Mouse (Mus musculus) bone marrow macrophage, adult 2 months (primary cell): Measurements from ENCODE around the gene Sh3bgrl. TPM values are rescaled to one million over a fixed set of nuclear protein-coding genes. Genes with fewer than 3 reads are reported as not detected.
A peak's percentile ranks its signal among the peaks of the same experiment; 100 is the strongest.

Source experiments
- H3K27ac ChIP-seq: 2 replicates; pipeline ENCODE4 v1.5.1; 2012; ENCODE audit warnings: low read depth, low read length; ENCODE audit not compliant: insufficient read depth
- H3K4me1 ChIP-seq: 2 replicates; pipeline ENCODE4 v1.6.1; 2012; ENCODE audit warnings: low read length; ENCODE audit not compliant: control insufficient read depth, insufficient read depth
- H3K4me3 ChIP-seq: 2 replicates; pipeline ENCODE4 v1.5.1; 2012; ENCODE audit warnings: mild to moderate bottlenecking, low read length, moderate library complexity; ENCODE audit not compliant: insufficient read depth
- CTCF ChIP-seq: IDR thresholded peaks from 2 replicates; pipeline ENCODE4 v1.5.1; 2012; ENCODE audit warnings: low read depth, mild to moderate bottlenecking, low read length, moderate library complexity
- POLR2A ChIP-seq: IDR thresholded peaks from 2 replicates; pipeline ENCODE4 v1.6.1; 2012; ENCODE audit warnings: mild to moderate bottlenecking, low read depth, low read length, borderline replicate concordance
- polyA plus RNA-seq: library from polyadenylated mRNA; stranded (reverse); fragments of >200 nt; gene quantifications from 2 replicates; pipeline ENCODE4 v1.2.4, GENCODE M21; 2012; ENCODE audit not compliant: missing spikeins, insufficient read depth, insufficient read length

Gene Sh3bgrl
- polyA plus RNA-seq, 1 experiment: 347 TPM

DNA sequence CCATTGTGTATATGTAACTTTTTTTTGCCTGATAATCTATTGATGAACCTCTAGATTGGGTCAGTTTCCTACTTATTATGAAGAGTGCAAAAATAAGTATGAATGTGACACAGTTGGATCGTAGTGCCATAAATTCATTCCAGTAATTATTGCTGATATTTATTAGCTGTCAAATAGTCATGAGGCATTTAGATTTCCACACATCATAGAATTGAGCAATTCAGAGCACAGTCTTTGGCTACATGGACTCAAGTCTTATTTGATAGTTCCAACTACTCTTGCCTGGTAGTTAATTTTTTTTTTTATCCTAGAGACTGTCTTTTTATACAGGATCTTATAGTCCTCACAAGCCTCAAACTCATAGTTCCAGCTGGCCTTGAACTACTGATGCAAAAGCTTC is 34.9 kb downstream of the Sh3bgrl start:
- Histone ChIP-seq H3K4me1 (peaks cover 7% of the 10 kb centered on the region), H3K4me3 (no peak overlapping the region), H3K27ac (no peak overlapping the region)
- no peak for TF ChIP-seq CTCF
- TF ChIP-seq POLR2A: no peak

DNA sequence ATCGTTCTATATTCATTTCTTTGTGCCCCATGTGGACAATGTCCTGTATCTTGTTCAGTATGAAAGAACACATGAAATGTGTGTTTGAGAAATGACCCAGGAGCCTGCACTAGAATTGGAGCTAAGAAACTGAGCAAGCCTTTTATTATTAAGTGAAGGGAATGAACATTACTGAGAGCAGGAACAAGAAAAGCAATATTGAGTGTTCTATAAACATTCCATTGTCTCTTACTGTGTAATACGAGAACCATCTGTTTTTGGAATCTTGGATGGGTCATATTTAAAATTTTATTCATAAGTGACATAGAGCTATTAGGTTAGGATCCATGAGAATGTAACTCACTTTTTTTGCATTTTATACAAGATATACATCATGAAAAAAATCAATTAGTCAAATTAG is 36.7 kb downstream of the Sh3bgrl start:
- Histone ChIP-seq H3K4me1 (peaks cover 10% of the 10 kb centered on the region), H3K4me3 (no peak overlapping the region), H3K27ac (no peak overlapping the region)
- TF ChIP-seq POLR2A (no peak), CTCF (no peak)

DNA sequence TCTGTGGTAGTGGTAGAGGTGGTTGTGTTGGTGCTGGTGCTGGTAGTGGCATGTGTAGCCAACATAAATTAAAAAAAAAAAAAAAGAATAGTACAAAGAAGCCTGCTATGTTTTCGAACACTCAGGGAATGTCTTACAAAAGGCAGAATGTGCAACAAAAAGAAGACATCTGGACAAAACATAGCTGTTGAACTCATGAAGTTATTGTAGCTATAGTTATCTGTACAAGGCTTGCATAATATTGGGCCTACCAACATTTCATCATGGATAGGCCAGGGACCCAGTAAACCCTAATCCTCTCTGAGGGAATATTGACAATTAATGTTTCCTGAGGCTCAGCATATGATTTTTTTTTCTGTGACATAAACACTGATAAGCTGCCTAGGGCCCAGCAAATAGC is 37.3 kb downstream of the Sh3bgrl start:
- TF ChIP-seq POLR2A: no peak
- no peak for TF ChIP-seq CTCF
- peaks cover 8% of the 10 kb centered on the region for H3K4me1 ChIP-seq
- H3K4me3 ChIP-seq: no peak overlapping the region
- no peak overlapping the region for H3K27ac ChIP-seq

DNA sequence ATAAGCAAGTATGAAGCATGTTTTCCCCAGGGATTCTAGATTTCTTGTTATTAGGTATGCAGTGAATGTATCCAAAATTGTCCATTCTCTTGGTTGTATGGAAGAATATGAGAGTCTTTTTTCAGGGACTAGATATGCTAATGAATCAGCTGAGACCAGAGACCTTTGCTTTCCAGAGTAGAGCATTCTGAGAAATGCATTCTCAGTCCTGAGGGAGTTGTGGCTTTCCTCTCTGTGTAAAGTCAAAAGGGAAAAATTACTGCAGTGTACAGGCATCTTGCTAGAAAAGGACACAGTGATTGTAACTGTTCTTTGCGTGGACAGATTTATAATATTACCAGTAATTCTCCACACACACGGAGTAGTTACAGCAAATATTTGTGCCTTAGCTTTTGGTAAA is 38.3 kb downstream of the Sh3bgrl start:
- no peak for TF ChIP-seq CTCF
- no peak for TF ChIP-seq POLR2A
- no peak overlapping the region for H3K4me3 ChIP-seq
- H3K4me1 ChIP-seq: peaks cover 10% of the 10 kb centered on the region; the same call in 1 of the 2 replicates
- H3K27ac ChIP-seq: no peak overlapping the region

DNA sequence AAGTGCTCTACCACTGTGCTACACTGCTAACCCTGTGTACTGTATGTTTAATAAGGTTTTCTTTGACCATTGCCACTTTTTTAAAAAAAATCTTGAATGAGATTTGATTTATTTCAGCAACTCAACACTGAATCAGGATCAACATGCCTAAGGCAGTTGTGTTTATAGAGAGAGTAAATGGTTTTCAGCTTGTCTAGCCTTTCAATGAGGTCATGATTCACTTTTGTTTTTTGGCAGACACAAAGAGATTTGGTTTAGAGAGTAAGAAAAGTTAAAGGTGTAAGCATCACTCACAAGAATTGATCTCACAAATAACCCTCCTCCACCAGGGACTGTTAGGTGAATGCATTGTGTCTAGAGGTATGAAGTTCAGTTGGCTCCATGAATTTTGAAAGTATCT is 41.1 kb downstream of the Sh3bgrl start:
- Histone ChIP-seq H3K4me1 (peaks cover 16% of the 10 kb centered on the region; the same call in 1 of the 2 replicates), H3K27ac (no peak overlapping the region), H3K4me3 (no peak overlapping the region)
- no peak for TF ChIP-seq POLR2A
- no peak for TF ChIP-seq CTCF

DNA sequence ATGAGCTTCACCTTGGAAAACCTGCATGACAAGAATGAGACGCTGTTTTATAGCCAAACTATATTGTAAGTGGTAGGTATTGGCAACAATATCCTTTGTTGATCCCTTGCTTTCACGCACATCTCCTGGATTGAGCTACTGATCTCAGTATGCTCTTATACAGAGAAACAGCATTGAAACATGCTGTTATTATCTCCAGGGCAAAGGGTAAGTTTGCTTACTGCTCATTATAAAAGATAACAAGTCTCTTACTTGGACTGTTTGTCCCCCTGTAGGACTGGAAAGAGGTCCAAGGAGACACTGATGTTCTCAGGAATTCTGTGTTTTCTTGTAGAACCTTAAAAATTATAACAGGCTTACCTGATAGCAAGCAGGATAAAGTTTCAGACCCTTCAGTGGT is 41.7 kb downstream of the Sh3bgrl start:
- H3K27ac ChIP-seq: no peak overlapping the region
- no peak overlapping the region for H3K4me3 ChIP-seq
- peaks cover 16% of the 10 kb centered on the region; the same call in 1 of the 2 replicates for H3K4me1 ChIP-seq
- TF ChIP-seq CTCF: no peak
- no peak for TF ChIP-seq POLR2A

DNA sequence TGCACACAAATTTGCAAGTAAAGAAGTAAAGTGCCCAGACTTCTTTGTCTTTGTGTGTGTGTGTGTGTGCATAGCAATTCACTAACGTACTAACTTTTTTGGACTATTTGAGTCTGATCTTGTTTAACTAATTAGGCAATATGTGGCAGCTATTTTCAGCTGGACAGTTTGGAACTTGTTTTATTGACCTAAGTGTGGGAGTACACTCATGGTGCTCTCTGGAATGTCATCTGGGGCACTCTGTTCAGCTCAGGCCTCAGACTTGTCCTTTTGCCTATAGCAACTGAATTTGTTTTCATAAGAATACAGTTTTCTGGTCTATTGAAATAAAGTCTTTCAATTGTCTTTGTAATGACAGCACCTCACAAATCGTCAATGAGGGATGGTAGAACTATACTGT is 42.1 kb downstream of the Sh3bgrl start:
- no peak overlapping the region; the same call in 1 of the 2 replicates for H3K27ac ChIP-seq
- no peak overlapping the region for H3K4me3 ChIP-seq
- peaks cover 13% of the 10 kb centered on the region; the same call in 1 of the 2 replicates for H3K4me1 ChIP-seq
- TF ChIP-seq POLR2A: no peak
- TF ChIP-seq CTCF: no peak

DNA sequence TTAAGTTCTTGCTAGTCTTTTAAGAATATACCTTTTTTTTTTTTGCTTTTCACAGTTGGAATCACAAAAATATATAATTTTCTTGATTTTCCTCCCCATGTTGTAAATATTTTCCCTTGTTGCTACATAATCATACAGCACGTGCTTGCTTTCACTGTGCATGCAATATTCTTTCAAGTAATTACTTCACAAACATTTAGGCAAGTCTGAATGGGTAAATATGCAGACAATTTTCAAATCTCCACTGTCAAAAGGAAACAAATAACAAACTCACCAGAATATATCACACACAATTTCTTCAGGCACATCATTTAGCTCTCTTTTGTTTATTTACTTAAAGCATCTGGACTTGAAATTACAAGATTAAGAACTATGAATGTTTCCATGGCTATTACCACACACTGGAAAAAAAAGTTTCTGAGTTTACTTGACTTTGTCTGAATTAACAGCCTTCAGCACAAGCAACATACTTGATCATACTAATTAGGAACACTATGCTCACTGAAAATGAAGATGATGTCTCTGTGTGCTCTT is 46.2 kb downstream of the Sh3bgrl start:
- no peak for TF ChIP-seq CTCF
- no peak for TF ChIP-seq POLR2A
- Histone ChIP-seq H3K27ac (peak overlapping the region; percentile 39), H3K4me1 (peaks cover 21% of the 10 kb centered on the region), H3K4me3 (no peak overlapping the region)

DNA sequence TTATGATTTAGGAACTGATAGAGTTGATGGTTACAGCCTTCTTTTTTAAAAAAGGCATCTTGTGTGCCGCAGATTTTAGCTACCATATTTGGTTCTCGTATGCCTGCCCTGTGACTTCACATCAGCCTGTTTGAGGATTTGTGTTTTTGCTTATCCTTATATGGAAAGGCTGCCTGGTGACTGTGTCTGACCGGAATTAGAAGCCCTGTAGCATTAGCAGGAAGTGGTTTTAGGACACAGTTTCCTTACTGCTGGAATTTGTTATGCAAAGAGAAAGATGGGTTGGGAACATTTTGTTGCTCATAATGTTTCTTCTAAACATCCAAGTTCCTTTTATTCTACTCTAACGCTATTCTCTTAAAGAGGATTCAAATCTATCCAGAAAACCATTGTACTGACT is 47.1 kb downstream of the Sh3bgrl start:
- TF ChIP-seq CTCF (no peak), POLR2A (no peak)
- Histone ChIP-seq H3K27ac (peak overlapping the region; percentile 74), H3K4me3 (no peak overlapping the region), H3K4me1 (peaks cover 23% of the 10 kb centered on the region)

DNA sequence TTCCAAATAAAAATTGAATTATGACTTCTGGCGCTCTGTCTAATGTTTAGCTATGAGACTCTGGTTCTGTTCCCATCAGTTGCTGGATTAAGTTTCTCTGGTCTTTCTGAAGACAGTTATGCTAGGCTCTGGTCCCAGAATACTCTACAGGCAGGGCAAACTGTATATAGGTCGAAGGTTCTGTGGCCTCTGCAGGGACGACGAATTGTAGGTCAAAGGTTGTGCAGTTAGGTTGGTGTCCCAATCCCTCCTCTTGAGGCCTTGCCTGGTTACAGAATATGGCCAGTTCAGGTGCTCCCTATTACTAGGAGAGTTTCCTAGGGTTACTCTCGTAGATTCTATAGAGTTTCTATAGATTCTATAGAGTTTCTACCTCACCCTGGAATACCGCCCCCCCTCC is 50.6 kb downstream of the Sh3bgrl start:
- peaks cover 28% of the 10 kb centered on the region for H3K4me1 ChIP-seq
- H3K27ac ChIP-seq: peak overlapping the region; percentile 50; the same call in 1 of the 2 replicates
- TF ChIP-seq CTCF (no peak), POLR2A (no peak)
- H3K4me3 ChIP-seq: no peak overlapping the region
